Mouse (Mus musculus) liver, embryonic 11.5 days (tissue): ENCODE measurements around the gene Zfp1. TPM values are rescaled to one million over a fixed set of nuclear protein-coding genes. Genes with fewer than 3 reads are reported as not detected.

Experiments used
- ATAC-seq: fragments of 200-750 bp; cut with Nextera tagmentation; replicated peaks from 2 replicates; pipeline ENCODE4 v1.8.0; 2017; ENCODE audit warnings: moderate number of reproducible peaks, mild to moderate bottlenecking, moderate TSS enrichment, moderate library complexity; ENCODE audit not compliant: low FRiP score
- DNase-seq: peaks from one replicate; pipeline ENCODE4 v3.0.0-alpha.2; 2017; ENCODE audit warnings: low spot score
- H3K27ac ChIP-seq: fragments of 300-500 bp; sonication (generic); 2 replicates; pipeline ENCODE4 v1.5.1; 2014; ENCODE audit warnings: mild to moderate bottlenecking, low read depth, low read length, control low read depth
- H3K27me3 ChIP-seq: fragments of 300-500 bp; sonication (generic); replicated peaks from 2 replicates; pipeline ENCODE4 v1.6.1; 2014; ENCODE audit warnings: low read length, mixed read lengths; ENCODE audit not compliant: control insufficient read depth, insufficient read depth
- H3K36me3 ChIP-seq: fragments of 300-500 bp; sonication (generic); 2 replicates; pipeline ENCODE4 v1.6.1; 2014; ENCODE audit warnings: mild to moderate bottlenecking, low read length, moderate library complexity, mixed read lengths; ENCODE audit not compliant: control insufficient read depth, insufficient read depth
- H3K4me1 ChIP-seq: fragments of 300-500 bp; sonication (generic); replicated peaks from 2 replicates; pipeline ENCODE4 v1.6.1; 2014; ENCODE audit warnings: low read length, mixed read lengths; ENCODE audit not compliant: control insufficient read depth, insufficient read depth
- H3K4me2 ChIP-seq: fragments of 300-500 bp; sonication (generic); 2 replicates; pipeline ENCODE4 v1.6.1; 2014; ENCODE audit warnings: mild to moderate bottlenecking, control low read depth, moderate library complexity
- H3K4me3 ChIP-seq: fragments of 300-500 bp; sonication (generic); 2 replicates; pipeline ENCODE4 v1.5.1; 2014; ENCODE audit warnings: low read depth, low read length, control low read depth
- H3K9ac ChIP-seq: fragments of 300-500 bp; sonication (generic); 2 replicates; pipeline ENCODE4 v1.6.1; 2014; ENCODE audit warnings: low read depth, low read length, control low read depth
- H3K9me3 ChIP-seq: fragments of 300-500 bp; sonication (generic); 2 replicates; pipeline ENCODE4 v1.6.1; 2016; ENCODE audit warnings: low read length, inconsistent platforms, mixed read lengths; ENCODE audit not compliant: control insufficient read depth
- WGBS: fragments of 180-500 bp; shearing (Covaris S2); extraction: QIAGEN DNeasy Blood & Tissue Kit; methylation state at CpG from one replicate; pipeline ENCODE4 v1.1.7; 2014; 5-methylcytosine and 5-hydroxymethylcytosine counted together
- microRNA-seq: library from miRNA; unstranded; fragments of <30 nt; microRNA quantifications from one replicate; pipeline ENCODE4, GENCODE M21; 2017; ENCODE audit warnings: borderline number of aligned reads
- polyA plus RNA-seq: library from polyadenylated mRNA; unstranded; fragments of >200 nt; fragmentation: Nextera tagmentation; extraction: Ambion mirVana; gene quantifications from 2 replicates; pipeline ENCODE4 v1.2.1, GENCODE M21; 2014

Gene Zfp1
- polyA plus RNA-seq, 1 experiment from 2014 or later, result 14.2 TPM

- Histone ChIP-seq H3K27ac (peak overlapping the region; percentile 23; the same call in 1 of the 2 replicates), H3K4me2 (no peak overlapping the region), H3K36me3 (peaks cover 19% of the 10 kb centered on the region), H3K27me3 (no peaks in the 10 kb centered on the region), H3K4me3 (no peak overlapping the region), H3K9ac (0 out of 2 replicates have a peak overlapping the region, but pooled peaks have one; percentile 1), H3K4me1 (peaks cover 22% of the 10 kb centered on the region), H3K9me3 (no peaks in the 10 kb centered on the region)
- no peak for ATAC-seq
- WGBS, result 68% methylated on average over 10 of the region's 10 CpGs
- no peak for DNase-seq
Observed at GRCm38 (mm10) chr8:111716603-111717487, 73.6 kb downstream of the Zfp1 start.

DNA sequence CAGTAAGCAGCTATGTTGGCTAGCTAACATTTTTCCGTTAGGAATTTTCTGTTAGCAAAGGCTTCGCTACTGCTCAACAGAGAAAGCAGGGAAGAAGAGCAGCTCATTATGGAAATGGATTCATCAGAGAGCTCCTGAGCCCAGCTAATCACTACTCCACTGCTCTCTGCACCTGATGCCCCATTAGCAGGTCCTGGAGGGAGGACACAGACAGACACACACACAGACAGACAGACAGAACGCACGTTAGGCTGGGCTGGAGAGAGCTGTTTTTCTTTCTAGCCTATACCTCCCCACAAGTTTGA, 74.2 kb downstream of the Zfp1 start:
- Histone ChIP-seq H3K9me3 (no peaks in the 10 kb centered on the region), H3K4me1 (peaks cover 22% of the 10 kb centered on the region), H3K27me3 (no peaks in the 10 kb centered on the region), H3K36me3 (peaks cover 19% of the 10 kb centered on the region), H3K27ac (peak overlapping the region; percentile 23; the same call in 1 of the 2 replicates), H3K4me3 (no peak overlapping the region), H3K4me2 (peak overlapping the region; percentile 40), H3K9ac (peak overlapping the region; percentile 45)
- DNase-seq (no peak), ATAC-seq (no peak)
- 73% methylated on average over 4 of the region's 4 CpGs for WGBS

GRCm38 (mm10) chr8:111717866-111718265, 74.7 kb downstream of the Zfp1 start:
- H3K27ac ChIP-seq, result peak overlapping the region; percentile 23; the same call in 1 of the 2 replicates
- peaks cover 17% of the 10 kb centered on the region for H3K36me3 ChIP-seq
- WGBS, result 55% methylated on average over 6 of the region's 6 CpGs
- DNase-seq (no peak), ATAC-seq (peak; percentile 39)
- no peaks in the 10 kb centered on the region for H3K27me3 ChIP-seq
- H3K4me2 ChIP-seq, result peak overlapping the region; percentile 40
- no peaks in the 10 kb centered on the region for H3K9me3 ChIP-seq
- no peak overlapping the region for H3K4me3 ChIP-seq
- H3K9ac ChIP-seq, result peak overlapping the region; percentile 45
- peaks cover 22% of the 10 kb centered on the region for H3K4me1 ChIP-seq

- WGBS, result 74% methylated on average over 5 of the region's 5 CpGs
- H3K4me3 ChIP-seq, result no peak overlapping the region
- H3K27ac ChIP-seq, result no peak overlapping the region
- H3K9ac ChIP-seq, result no peak overlapping the region
- no peaks in the 10 kb centered on the region for H3K9me3 ChIP-seq
- no peaks in the 10 kb centered on the region for H3K27me3 ChIP-seq
- no peak overlapping the region for H3K4me2 ChIP-seq
- peaks cover 22% of the 10 kb centered on the region for H3K4me1 ChIP-seq
- DNase-seq (no peak), ATAC-seq (no peak)
- H3K36me3 ChIP-seq, result peaks cover 10% of the 10 kb centered on the region
Observed at GRCm38 (mm10) chr8:111718937-111719336, 75.7 kb downstream of the Zfp1 start.

DNA sequence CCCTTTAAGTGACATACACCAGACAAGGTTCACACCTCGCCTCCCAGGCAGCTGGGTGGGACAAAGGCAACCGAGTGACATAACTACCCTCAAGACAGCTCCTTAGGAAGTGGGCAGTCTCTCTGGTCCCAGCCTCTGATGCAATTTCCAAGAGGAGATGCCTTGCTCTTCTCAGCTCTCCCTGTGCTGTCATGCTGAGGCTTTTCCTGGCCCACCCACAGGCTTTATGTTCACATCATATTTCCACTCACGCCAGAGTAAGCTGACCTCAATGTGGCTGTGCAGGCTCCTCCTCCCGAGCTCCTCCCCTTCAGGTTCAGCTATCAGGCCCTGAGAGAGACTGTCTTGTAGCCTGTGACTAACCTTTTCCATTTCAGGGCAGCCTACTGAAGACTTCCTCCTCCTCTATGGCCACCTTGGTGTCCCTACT, 76.9 kb downstream of the Zfp1 start:
- Histone ChIP-seq H3K4me1 (peaks cover 22% of the 10 kb centered on the region), H3K27ac (no peak overlapping the region)

More for the DNA sequence above, 76.9 kb downstream of the Zfp1 start:
- H3K9me3 ChIP-seq, result no peaks in the 10 kb centered on the region
- H3K36me3 ChIP-seq, result peaks cover 7% of the 10 kb centered on the region; the same call in 1 of the 2 replicates
- no peak overlapping the region for H3K4me2 ChIP-seq
- no peak for ATAC-seq
- no peak for DNase-seq
- H3K9ac ChIP-seq, result no peak overlapping the region
- H3K27me3 ChIP-seq, result no peaks in the 10 kb centered on the region
- H3K4me3 ChIP-seq, result no peak overlapping the region
- WGBS, result 61% methylated on average over 4 of the region's 4 CpGs

Small RNA genes within 50 kb of the gene (microRNA-seq; reads per million reads assigned to microRNA genes)
- not detected for gene Mir7076

Other genes with a start within 250 kb of the Zfp1 start
- not detected in 2 replicates for gene Fa2h, start 249.6 kb upstream of the Zfp1 start, polyA plus RNA-seq
- gene Wdr59, start 121.3 kb upstream of the Zfp1 start, polyA plus RNA-seq, result 3.1 and 3.8 TPM in 2 replicates
- 24.9 and 27.6 TPM in 2 replicates for gene Znrf1, start 107.3 kb upstream of the Zfp1 start, polyA plus RNA-seq
- 0.10 and 0.16 TPM in 2 replicates for gene Ldhd, start 13.0 kb upstream of the Zfp1 start, polyA plus RNA-seq
- gene Ctrb1, start 47.6 kb downstream of the Zfp1 start, polyA plus RNA-seq, result not detected in 2 replicates
- 26.1 and 27.8 TPM in 2 replicates for gene Bcar1, start 100.4 kb downstream of the Zfp1 start, polyA plus RNA-seq
- 218 and 234 TPM in 2 replicates for gene Cfdp1, start 210.9 kb downstream of the Zfp1 start, polyA plus RNA-seq
- gene Tmem170, start 233.3 kb downstream of the Zfp1 start, polyA plus RNA-seq, result 8.0 and 8.4 TPM in 2 replicates